Mouse (Mus musculus): ENCODE data around the gene Ahdc1. TPM values are rescaled to one million over a fixed set of nuclear protein-coding genes. Genes with fewer than 3 reads are reported as not detected.

Gene Ahdc1
- total and polyA plus RNA-seq, 3 experiments = 1.6 to 19.9 (median 8.4) TPM

DNA sequence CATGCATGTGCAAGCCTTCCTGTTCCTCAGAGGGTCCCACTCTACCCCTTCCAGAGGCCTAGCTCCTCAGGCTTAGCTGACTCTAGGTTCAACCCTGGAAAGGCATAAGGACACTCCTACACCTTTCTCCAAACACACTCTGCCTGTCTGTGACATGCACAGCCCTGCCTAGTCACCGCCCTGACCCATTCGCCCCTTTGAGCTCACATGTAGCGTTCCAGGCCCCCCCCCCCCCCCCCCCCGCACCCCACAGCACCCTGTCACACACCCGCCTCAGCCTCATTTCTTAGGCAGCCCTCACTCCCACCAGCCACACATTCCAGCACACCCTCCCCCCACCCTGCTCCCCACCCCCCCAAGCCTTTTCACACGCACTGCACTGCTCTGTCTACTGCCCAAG is 9.7 kb downstream of the Ahdc1 start:
- no peak for DNase-seq (ENCODE audit: extremely low read depth)
- Histone ChIP-seq H3K4me3 (replicated peaks in 1 of 3; ENCODE audit: low read depth in 2 of 3, low read length in 2 of 3, poor library complexity in 1 of 3) (no peak overlapping the region), H3K4me2 (ENCODE audit: insufficient read depth, low read depth, poor library complexity, severe bottlenecking) (no peak overlapping the region), H3K36me3 (replicated peaks in 1 of 2; ENCODE audit: control insufficient read depth in 1 of 2, insufficient read depth in 1 of 2, low read length in 1 of 2) (peaks cover under 1 to 78% of the 10 kb centered on the region in 2 experiments), H3K4me1 (ENCODE audit: control insufficient read depth in 1 of 2, insufficient read depth in 2 of 2) (peaks cover 15 to 93% of the 10 kb centered on the region in 2 experiments), H3K9me3 (replicated peaks; ENCODE audit: low read length) (no peaks in the 10 kb centered on the region), H3K9ac (ENCODE audit: insufficient read depth, low read depth) (no peak overlapping the region), H3K27ac (ENCODE audit: insufficient read depth, low read depth) (no peak overlapping the region), H3K79me2 (replicated peaks; ENCODE audit: control insufficient read depth, extremely low read depth, insufficient read depth, poor library complexity, severe bottlenecking) (no peaks in the 10 kb centered on the region), H3K27me3 (replicated peaks) (no peaks in the 10 kb centered on the region)
- in situ Hi-C loops (cut with MboI; ENCODE audit: low pct_ligation_motif_present, low pct_unique_long_range_greater_than_20kb, low sequenced_read_pairs) = no loop called here
- dilution Hi-C loops (cut with MboI; ENCODE audit: extremely low pct_ligation_motif_present, extremely low pct_unique_long_range_greater_than_20kb, low sequenced_read_pairs) = no loop called here
- TF ChIP-seq E2F4 (IDR thresholded peaks at IDR 0.05; ENCODE audit: insufficient replicate concordance, low read depth, low read length) (no peak), RCOR1 (conservative IDR thresholded peaks at IDR 0.05; ENCODE audit: low read depth, low read length) (no peak), MEF2A (IDR thresholded peaks at IDR 0.05; ENCODE audit: borderline replicate concordance, low read depth, low read length) (no peak), TBP (conservative IDR thresholded peaks at IDR 0.05; ENCODE audit: low read depth, low read length) (no peak), MXI1 (IDR thresholded peaks at IDR 0.05; ENCODE audit: low read depth, low read length) (no peak), JUN (IDR thresholded peaks at IDR 0.05; ENCODE audit: insufficient read depth, low read depth, low read length) (no peak), POLR2AphosphoS2 (IDR thresholded peaks at IDR 0.05; ENCODE audit: low read depth, low read length) (no peak), CHD1 (IDR thresholded peaks at IDR 0.05; ENCODE audit: low read depth, low read length) (no peak), ZKSCAN1 (IDR thresholded peaks at IDR 0.05; ENCODE audit: borderline replicate concordance, low read depth, low read length) (no peak), NRF1 (IDR thresholded peaks at IDR 0.05; ENCODE audit: low read depth, low read length) (no peak)

DNA sequence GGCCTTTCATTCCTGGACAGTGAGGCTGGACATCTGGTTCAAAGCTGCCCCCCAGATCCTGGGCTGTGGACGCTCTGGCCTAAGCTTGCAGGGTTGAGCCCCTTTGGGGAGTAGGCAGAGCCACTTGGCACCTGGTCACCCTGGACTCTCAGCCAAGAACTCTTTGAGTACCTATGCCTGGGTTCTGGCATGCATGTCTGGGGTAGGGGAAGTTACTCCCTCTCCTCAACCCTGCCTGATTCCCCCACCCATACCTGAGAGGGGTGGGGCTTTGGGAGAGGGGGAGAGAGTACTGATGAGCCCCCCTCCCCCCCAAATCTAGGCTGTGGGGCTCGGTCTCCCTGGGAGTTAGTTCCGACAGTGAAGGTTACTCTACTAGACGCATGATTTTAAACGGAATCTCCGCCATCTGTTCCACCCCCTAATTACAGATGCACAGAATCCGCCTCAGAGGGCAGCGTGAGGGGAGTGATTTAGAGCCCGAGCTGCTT is 10.2 kb downstream of the Ahdc1 start:
- Histone ChIP-seq H3K27ac (ENCODE audit: insufficient read depth, low read depth) (no peak overlapping the region), H3K27me3 (replicated peaks) (no peaks in the 10 kb centered on the region), H3K4me2 (ENCODE audit: insufficient read depth, low read depth, poor library complexity, severe bottlenecking) (no peak overlapping the region), H3K79me2 (replicated peaks; ENCODE audit: control insufficient read depth, extremely low read depth, insufficient read depth, poor library complexity, severe bottlenecking) (no peaks in the 10 kb centered on the region), H3K36me3 (replicated peaks in 1 of 2; ENCODE audit: control insufficient read depth in 1 of 2, insufficient read depth in 1 of 2, low read length in 1 of 2) (peaks cover 2 to 78% of the 10 kb centered on the region in 2 experiments), H3K9me3 (replicated peaks; ENCODE audit: low read length) (no peaks in the 10 kb centered on the region), H3K4me3 (replicated peaks in 1 of 3; ENCODE audit: low read depth in 2 of 3, low read length in 2 of 3, poor library complexity in 1 of 3) (no peak overlapping the region), H3K4me1 (ENCODE audit: control insufficient read depth in 1 of 2, insufficient read depth in 2 of 2) (peaks cover 15 to 93% of the 10 kb centered on the region in 2 experiments), H3K9ac (ENCODE audit: insufficient read depth, low read depth) (no peak overlapping the region)
- TF ChIP-seq NRF1 (IDR thresholded peaks at IDR 0.05; ENCODE audit: low read depth, low read length) (no peak), ZC3H11A (IDR thresholded peaks at IDR 0.05; ENCODE audit: low read depth, low read length) (no peak), ZNF384 (IDR thresholded peaks at IDR 0.05; ENCODE audit: low read depth, low read length) (no peak), JUN (IDR thresholded peaks at IDR 0.05; ENCODE audit: insufficient read depth, low read depth, low read length) (no peak), TCF12 (IDR thresholded peaks at IDR 0.05; ENCODE audit: low read depth, low read length) (no peak), RCOR1 (conservative IDR thresholded peaks at IDR 0.05; ENCODE audit: low read depth, low read length) (no peak)
- DNase-seq (ENCODE audit: extremely low read depth) = no peak
- dilution Hi-C loops (cut with MboI; ENCODE audit: extremely low pct_ligation_motif_present, extremely low pct_unique_long_range_greater_than_20kb, low sequenced_read_pairs) (no loop called here), in situ Hi-C loops (cut with MboI; ENCODE audit: low pct_ligation_motif_present, low pct_unique_long_range_greater_than_20kb, low sequenced_read_pairs) (no loop called here)
